Mouse (Mus musculus): ENCODE data around the gene Ssbp3.
A peak's percentile ranks its signal among the peaks of the same experiment; 100 is the strongest.

Gene Ssbp3

GRCm38 (mm10) chr4:106934931-106935582 lies 24.6 kb downstream of the Ssbp3 start:
- no peak for DNase-seq (ENCODE audit: low spot score in 2 of 2)

GRCm38 (mm10) chr4:106935583-106935935 lies 25.1 kb downstream of the Ssbp3 start:
- no peak for DNase-seq (ENCODE audit: low spot score in 2 of 2)

GRCm38 (mm10) chr4:106936041-106936440 lies 25.5 kb downstream of the Ssbp3 start:
- no peak for DNase-seq (ENCODE audit: low spot score in 2 of 2)

GRCm38 (mm10) chr4:106936741-106937140 lies 26.2 kb downstream of the Ssbp3 start:
- DNase-seq (ENCODE audit: low spot score in 2 of 2) = no peak

- DNase-seq (ENCODE audit: low spot score in 2 of 2) = no peak
Observed at GRCm38 (mm10) chr4:106938506-106939222, 28.2 kb downstream of the Ssbp3 start.

- peak in 1 of 2 experiments; percentile 24 for DNase-seq (ENCODE audit: low spot score in 2 of 2)
Observed at GRCm38 (mm10) chr4:106939223-106939918, 28.9 kb downstream of the Ssbp3 start.

GRCm38 (mm10) chr4:106939919-106940227 lies 29.4 kb downstream of the Ssbp3 start:
- DNase-seq (ENCODE audit: low spot score in 2 of 2) = no peak

GRCm38 (mm10) chr4:106940945-106941344 lies 30.4 kb downstream of the Ssbp3 start:
- no peak for DNase-seq (ENCODE audit: low spot score in 2 of 2)

- DNase-seq (ENCODE audit: low spot score in 2 of 2) = no peak
Observed at GRCm38 (mm10) chr4:106941475-106941874, 31.0 kb downstream of the Ssbp3 start.

GRCm38 (mm10) chr4:106942491-106942890 lies 32.0 kb downstream of the Ssbp3 start:
- no peak for DNase-seq (ENCODE audit: low spot score in 2 of 2)

GRCm38 (mm10) chr4:106943627-106944026 lies 33.1 kb downstream of the Ssbp3 start:
- no peak for DNase-seq (ENCODE audit: low spot score in 2 of 2)

- DNase-seq (ENCODE audit: low spot score in 2 of 2) = no peak
Observed at GRCm38 (mm10) chr4:106944898-106945297, 34.4 kb downstream of the Ssbp3 start.

GRCm38 (mm10) chr4:106947741-106948140 lies 37.2 kb downstream of the Ssbp3 start:
- peak; percentile 36 to 46 for DNase-seq (ENCODE audit: low spot score in 2 of 2)

- DNase-seq (ENCODE audit: low spot score in 2 of 2) = no peak
Observed at GRCm38 (mm10) chr4:106948546-106948945, 38.0 kb downstream of the Ssbp3 start.

GRCm38 (mm10) chr4:106949200-106949599 lies 38.7 kb downstream of the Ssbp3 start:
- DNase-seq (ENCODE audit: low spot score in 2 of 2) = no peak

GRCm38 (mm10) chr4:106950801-106951200 lies 40.3 kb downstream of the Ssbp3 start:
- DNase-seq (ENCODE audit: low spot score in 2 of 2) = no peak

GRCm38 (mm10) chr4:106951455-106951854 lies 41.0 kb downstream of the Ssbp3 start:
- DNase-seq (ENCODE audit: low spot score in 2 of 2) = no peak

GRCm38 (mm10) chr4:106953221-106953620 lies 42.7 kb downstream of the Ssbp3 start:
- no peak for DNase-seq (ENCODE audit: low spot score in 2 of 2)

GRCm38 (mm10) chr4:106953760-106954159 lies 43.3 kb downstream of the Ssbp3 start:
- DNase-seq (ENCODE audit: low spot score in 2 of 2) = no peak

- no peak for DNase-seq (ENCODE audit: low spot score in 2 of 2)
Observed at GRCm38 (mm10) chr4:106955729-106956712, 45.5 kb downstream of the Ssbp3 start.

- no peak for DNase-seq (ENCODE audit: low spot score in 2 of 2)
Observed at GRCm38 (mm10) chr4:106958117-106958516, 47.6 kb downstream of the Ssbp3 start.

GRCm38 (mm10) chr4:106958561-106958960 lies 48.1 kb downstream of the Ssbp3 start:
- DNase-seq (ENCODE audit: low spot score in 2 of 2) = no peak
